Mouse (Mus musculus) CH12F3 (cell line): ENCODE data around the gene Adamtsl2.

Experiments used
- in situ Hi-C: fragments of 300-500 bp; cut with MboI; formaldehyde crosslinking; loops from 2 replicates; pipeline ENCODE4 v1.14.3; 2020; ENCODE audit warnings: low sequenced_read_pairs

Gene Adamtsl2

DNA sequence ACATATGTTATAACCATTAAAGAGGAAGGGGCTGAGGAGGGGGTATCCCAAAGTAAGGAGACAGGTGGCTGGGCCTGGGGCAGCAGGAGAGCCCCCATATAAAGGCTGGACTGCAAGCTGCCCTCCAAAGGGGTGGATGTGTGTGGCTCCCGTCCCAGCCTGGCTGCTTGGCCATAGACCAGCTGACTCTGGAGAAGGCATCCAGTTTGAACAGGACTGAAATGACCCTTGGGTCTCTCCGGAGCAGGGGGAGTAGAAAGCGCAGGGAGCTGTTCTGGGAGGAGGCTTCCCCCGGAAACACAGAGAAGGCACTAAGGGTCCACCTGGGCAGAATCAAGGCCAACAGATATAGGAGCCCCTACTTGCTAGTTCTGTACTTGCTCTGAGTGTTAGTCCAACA lies 4.4 kb upstream of the Adamtsl2 start:
- in situ Hi-C loops: loop anchor here (5.0 kb wide), 1 partner anchor 157 kb away; no protein-coding TSS in a partner anchor

- in situ Hi-C loops: loop anchor here (5.0 kb wide), 1 partner anchor 157 kb away; no protein-coding TSS in a partner anchor
Observed at GRCm38 (mm10) chr2:27075485-27075884, 3.7 kb upstream of the Adamtsl2 start.

- in situ Hi-C loops: loop anchor here (5.0 kb wide), 1 partner anchor 155 kb away; no protein-coding TSS in a partner anchor
Observed at GRCm38 (mm10) chr2:27077655-27078244, 1.4 kb upstream of the Adamtsl2 start.

GRCm38 (mm10) chr2:27078312-27078711 lies 867 bp upstream of the Adamtsl2 start:
- in situ Hi-C loops: loop anchor here (5.0 kb wide), 1 partner anchor 154 kb away; no protein-coding TSS in a partner anchor

DNA sequence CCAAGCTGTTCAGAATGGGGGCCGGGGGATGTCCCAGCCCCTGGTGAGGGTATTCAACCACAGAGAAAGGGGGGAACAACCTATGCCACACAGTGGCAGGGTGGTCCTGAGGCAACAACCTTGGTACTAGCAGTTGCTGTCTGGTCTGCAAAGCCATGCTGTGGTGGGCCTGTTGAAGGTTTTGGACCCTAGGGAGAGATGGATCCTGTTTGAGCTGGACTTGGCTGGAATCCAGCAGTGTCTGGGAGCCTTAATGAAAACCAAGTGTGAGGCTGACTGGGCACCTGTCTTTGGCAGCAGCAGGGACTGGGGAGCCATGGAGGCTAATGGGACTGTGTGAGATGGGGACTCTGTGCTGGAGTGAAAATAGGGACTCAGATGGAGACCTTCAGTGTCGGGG lies 470 bp downstream of the Adamtsl2 start:
- in situ Hi-C loops: loop anchor here (5.0 kb wide), 1 partner anchor 153 kb away; no protein-coding TSS in a partner anchor

DNA sequence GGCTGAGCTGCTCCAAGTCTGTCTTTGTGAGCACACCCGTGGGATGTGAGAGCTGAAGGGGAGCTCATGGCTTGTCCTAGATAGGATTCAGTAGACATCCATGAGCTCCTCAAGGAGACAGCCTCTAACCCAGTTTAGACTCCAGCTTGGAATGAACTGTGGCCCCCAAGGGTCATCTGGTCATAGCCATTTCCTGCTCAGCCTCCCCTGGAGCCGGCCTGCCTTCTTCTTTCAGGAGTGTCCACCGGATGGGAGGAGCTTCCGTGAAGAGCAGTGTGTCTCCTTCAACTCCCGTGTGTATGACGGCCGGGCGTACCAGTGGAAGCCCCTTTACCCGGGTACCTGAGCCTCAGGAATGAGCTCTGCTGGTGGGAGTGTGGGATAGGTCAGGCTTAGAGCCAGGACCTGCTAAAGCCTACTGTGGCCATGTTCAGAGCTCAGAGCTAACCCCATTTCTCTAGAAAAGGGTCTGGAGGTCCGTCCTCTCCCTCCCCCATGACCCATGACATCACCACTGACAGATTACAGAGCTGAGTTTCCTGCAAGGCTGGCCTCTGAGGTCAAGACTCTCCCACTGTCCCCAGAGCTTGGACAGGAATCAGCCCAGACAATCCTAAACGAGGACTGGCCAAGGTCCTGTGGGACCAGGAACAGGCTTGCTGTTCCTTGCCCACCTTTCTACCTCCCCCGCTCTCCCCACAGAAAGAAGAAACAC lies 4.7 kb downstream of the Adamtsl2 start:
- in situ Hi-C loops: no loop called here

GRCm38 (mm10) chr2:27084963-27085362 lies 5.8 kb downstream of the Adamtsl2 start:
- in situ Hi-C loops: no loop called here

GRCm38 (mm10) chr2:27085801-27086200 lies 6.6 kb downstream of the Adamtsl2 start:
- in situ Hi-C loops: no loop called here

- in situ Hi-C loops: no loop called here
Observed at GRCm38 (mm10) chr2:27086483-27087010, 7.4 kb downstream of the Adamtsl2 start.

DNA sequence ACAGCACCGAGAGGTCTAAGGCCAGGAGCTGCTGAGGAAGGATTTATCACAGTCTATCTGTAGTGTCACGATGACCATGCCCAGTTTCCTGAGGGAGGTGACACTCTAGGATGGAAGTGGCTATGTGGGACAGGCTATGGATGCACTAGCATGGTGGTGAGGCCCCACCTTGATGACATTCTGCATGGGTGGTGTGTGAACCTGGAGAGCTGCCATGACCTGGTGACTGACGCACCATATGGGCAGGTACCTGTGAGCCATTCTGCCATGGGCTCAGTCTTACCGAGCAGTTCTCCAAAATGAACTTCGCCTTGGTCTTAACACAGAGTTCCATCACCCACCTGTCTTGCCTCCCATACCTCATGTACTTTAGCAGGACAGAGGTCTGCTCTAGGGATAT lies 8.4 kb downstream of the Adamtsl2 start:
- in situ Hi-C loops: no loop called here

GRCm38 (mm10) chr2:27088071-27088644 lies 9.0 kb downstream of the Adamtsl2 start:
- in situ Hi-C loops: no loop called here

GRCm38 (mm10) chr2:27088700-27089099 lies 9.5 kb downstream of the Adamtsl2 start:
- in situ Hi-C loops: no loop called here

- in situ Hi-C loops: no loop called here
Observed at GRCm38 (mm10) chr2:27089238-27089637, 10.1 kb downstream of the Adamtsl2 start.

- in situ Hi-C loops: no loop called here
Observed at GRCm38 (mm10) chr2:27095178-27095577, 16.0 kb downstream of the Adamtsl2 start.

DNA sequence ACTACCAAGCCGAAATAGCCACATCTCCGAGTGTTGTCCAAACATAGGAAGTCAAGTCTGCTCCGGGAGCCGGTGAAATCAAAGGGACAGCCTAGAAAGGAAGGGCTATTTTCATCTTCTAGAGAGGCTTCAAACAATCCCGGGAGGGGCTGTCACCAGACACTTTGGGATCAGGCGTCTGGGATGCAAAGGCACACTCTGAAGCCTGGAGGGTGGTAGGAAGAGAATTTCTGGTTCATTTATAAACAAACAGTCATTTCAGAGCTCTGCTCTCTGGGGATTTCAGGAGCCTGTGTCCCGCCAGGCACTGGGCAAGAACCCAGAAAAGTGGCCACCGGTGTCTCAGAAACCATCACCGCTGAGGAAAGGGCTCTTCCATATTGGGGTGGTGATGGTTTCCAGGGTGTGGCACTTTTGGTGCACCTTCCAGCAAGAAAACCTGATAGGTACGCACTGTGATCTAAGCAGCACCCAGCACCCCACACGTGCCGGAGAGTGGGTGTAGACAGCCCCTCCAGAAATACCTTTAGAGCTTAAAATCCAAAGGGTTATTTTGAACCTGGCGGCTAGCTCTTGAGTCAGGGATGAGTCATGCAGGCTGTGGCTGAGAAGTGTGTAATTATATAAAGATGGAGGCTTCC lies 17.3 kb downstream of the Adamtsl2 start:
- in situ Hi-C loops: no loop called here

DNA sequence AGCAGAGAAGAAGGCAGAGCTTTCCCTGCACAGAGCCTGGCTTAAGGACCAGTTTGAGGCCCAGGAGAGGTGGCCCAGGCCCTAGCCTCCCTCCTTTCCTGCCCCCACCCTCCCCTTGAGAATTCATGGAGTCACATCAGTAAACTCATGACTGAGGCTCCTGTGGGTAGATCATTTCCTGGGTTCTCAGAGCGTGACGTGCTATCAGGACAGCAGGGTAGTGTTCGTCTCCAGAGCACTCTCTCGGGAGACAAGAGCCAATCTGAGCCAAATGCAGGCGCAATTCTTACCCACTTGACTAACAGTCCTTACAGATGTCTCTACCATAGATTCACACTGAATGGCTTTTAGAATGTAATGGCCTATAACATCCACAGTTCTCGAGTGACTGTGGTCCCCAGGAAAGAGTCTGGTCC lies 18.1 kb downstream of the Adamtsl2 start:
- in situ Hi-C loops: no loop called here

DNA sequence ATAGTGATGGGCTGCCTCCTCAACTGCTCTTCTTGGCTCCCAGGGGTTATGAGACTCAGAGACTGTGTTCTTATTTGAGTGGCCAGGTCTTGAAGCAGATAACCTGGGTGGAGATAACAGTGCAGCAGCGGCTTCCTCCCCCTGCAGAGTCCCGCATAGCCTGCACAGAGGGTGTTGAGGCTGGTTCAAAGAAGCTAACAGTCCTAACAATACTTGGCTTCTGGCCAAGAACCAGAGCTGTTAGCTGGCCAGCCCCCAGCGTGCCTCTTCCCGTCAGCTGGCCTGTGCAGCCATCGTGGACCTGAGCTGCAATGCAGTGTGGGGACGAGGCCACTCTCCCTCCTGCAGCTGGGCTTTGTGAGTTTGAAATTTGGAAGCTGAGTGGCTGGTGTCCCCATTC lies 18.6 kb downstream of the Adamtsl2 start:
- in situ Hi-C loops: no loop called here

- in situ Hi-C loops: no loop called here
Observed at GRCm38 (mm10) chr2:27103554-27103953, 24.4 kb downstream of the Adamtsl2 start.

GRCm38 (mm10) chr2:27106816-27107215 lies 27.6 kb downstream of the Adamtsl2 start:
- in situ Hi-C loops: no loop called here

GRCm38 (mm10) chr2:27108144-27108543 lies 29.0 kb downstream of the Adamtsl2 start:
- in situ Hi-C loops: no loop called here

- in situ Hi-C loops: no loop called here
Observed at GRCm38 (mm10) chr2:27109052-27109451, 29.9 kb downstream of the Adamtsl2 start.
